Mouse (Mus musculus): ENCODE measurements around the gene Arfip1. TPM values are rescaled to one million over a fixed set of nuclear protein-coding genes. Genes with fewer than 3 reads are reported as not detected.
"Not testable (repeated sequence)": the region's sequence is repeated elsewhere in the genome, so short reads cannot be mapped to it uniquely, and the experiment has no call there.

Gene Arfip1
- polyA plus RNA-seq, 1 experiment from 2014 or later, result 36.5 TPM

DNA sequence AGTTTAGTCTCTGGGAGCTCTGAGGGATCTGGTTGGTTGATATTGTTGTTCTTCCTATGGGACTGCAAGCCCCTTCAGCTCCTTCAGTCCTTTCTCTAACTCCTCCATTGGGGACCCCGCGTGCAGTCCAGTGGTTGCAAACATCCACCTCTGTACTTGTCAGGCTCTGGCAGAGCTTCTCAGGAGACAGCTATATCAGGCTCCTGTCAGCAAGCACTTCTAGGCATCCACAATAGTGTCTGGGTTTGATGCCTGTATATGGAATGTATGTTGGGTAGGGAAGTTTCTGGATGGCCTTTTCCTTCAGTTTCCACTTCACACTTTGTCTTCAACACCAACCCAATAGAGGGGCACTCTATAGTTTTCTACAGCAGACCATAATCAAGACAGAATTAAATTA, 19.5 kb downstream of the Arfip1 start:
- H3K9me3 ChIP-seq (ENCODE audit: control insufficient read depth, low read length); ATAC-seq (ENCODE audit: low FRiP score); H3K36me3 ChIP-seq (ENCODE audit: control insufficient read depth, insufficient read depth, low read length); H3K4me3 ChIP-seq (ENCODE audit: low read depth, low read length); H3K27me3 ChIP-seq (ENCODE audit: control insufficient read depth, insufficient read depth, low read length); H3K4me2 ChIP-seq (replicated peaks; ENCODE audit: low read depth, low read length); H3K9ac ChIP-seq (ENCODE audit: low read depth, low read length); H3K27ac ChIP-seq (ENCODE audit: low read depth, low read length); H3K4me1 ChIP-seq (replicated peaks; ENCODE audit: control insufficient read depth, insufficient read depth, low read length); DNase-seq (ENCODE audit: low spot score): not testable (repeated sequence)
- WGBS, result 88% methylated on average over 2 of the region's 2 CpGs

DNA sequence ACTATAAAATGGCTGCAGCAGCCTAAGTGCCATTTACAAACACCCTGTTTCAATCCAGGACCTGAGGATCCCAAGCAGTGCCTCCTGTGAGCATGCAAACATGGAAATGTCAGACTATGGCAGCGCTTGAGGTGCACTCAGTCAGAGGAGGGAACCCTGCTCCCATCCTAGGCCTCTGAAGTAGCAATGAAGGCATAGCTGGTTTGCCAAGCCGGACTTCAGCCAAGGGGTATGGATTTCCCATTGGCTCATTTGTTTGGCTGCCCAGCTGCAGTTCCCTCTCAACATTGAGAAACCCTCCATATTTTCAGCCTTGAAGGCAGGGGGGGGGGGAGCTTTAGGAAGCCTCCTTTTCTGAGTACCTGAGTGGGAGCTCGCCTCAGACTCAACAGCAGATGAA, 24.1 kb downstream of the Arfip1 start:
- Histone ChIP-seq H3K4me2 (replicated peaks; ENCODE audit: low read depth, low read length) (no peak overlapping the region), H3K36me3 (ENCODE audit: control insufficient read depth, insufficient read depth, low read length) (no peaks in the 10 kb centered on the region), H3K4me3 (ENCODE audit: low read depth, low read length) (no peak overlapping the region), H3K4me1 (replicated peaks; ENCODE audit: control insufficient read depth, insufficient read depth, low read length) (no peaks in the 10 kb centered on the region), H3K9me3 (ENCODE audit: control insufficient read depth, low read length) (no peaks in the 10 kb centered on the region), H3K27me3 (ENCODE audit: control insufficient read depth, insufficient read depth, low read length) (no peaks in the 10 kb centered on the region), H3K27ac (ENCODE audit: low read depth, low read length) (no peak overlapping the region), H3K9ac (ENCODE audit: low read depth, low read length) (no peak overlapping the region)
- DNase-seq (ENCODE audit: low spot score) (no peak), ATAC-seq (ENCODE audit: low FRiP score) (no peak)
- 97% methylated on average over 3 of the region's 3 CpGs for WGBS

DNA sequence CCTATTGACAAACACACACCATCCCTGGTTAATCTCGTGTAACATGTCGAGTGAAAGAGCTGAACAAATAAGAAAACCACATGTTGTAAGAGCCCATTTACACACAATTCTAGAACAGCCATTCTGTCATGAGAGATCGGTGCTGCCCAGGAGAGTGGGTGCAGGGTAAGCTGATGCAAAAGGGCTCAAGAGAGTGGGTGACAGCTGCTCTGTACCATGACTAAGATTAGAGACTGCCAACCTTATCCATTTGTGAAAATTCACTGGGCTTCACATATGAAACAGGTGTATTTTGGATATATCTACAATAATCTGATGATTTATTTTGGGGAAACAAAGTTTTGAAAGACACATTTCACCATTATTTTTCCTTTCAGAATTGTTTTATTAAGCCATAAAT, 26.6 kb downstream of the Arfip1 start:
- Histone ChIP-seq H3K9me3 (ENCODE audit: control insufficient read depth, low read length) (no peaks in the 10 kb centered on the region), H3K4me3 (ENCODE audit: low read depth, low read length) (no peak overlapping the region), H3K9ac (ENCODE audit: low read depth, low read length) (no peak overlapping the region), H3K27me3 (ENCODE audit: control insufficient read depth, insufficient read depth, low read length) (no peaks in the 10 kb centered on the region), H3K4me2 (replicated peaks; ENCODE audit: low read depth, low read length) (no peak overlapping the region), H3K27ac (ENCODE audit: low read depth, low read length) (no peak overlapping the region), H3K36me3 (ENCODE audit: control insufficient read depth, insufficient read depth, low read length) (no peaks in the 10 kb centered on the region), H3K4me1 (replicated peaks; ENCODE audit: control insufficient read depth, insufficient read depth, low read length) (no peaks in the 10 kb centered on the region)
- WGBS, result 96% methylated on average over 3 of the region's 3 CpGs
- ATAC-seq (ENCODE audit: low FRiP score) (no peak), DNase-seq (ENCODE audit: low spot score) (no peak)

DNA sequence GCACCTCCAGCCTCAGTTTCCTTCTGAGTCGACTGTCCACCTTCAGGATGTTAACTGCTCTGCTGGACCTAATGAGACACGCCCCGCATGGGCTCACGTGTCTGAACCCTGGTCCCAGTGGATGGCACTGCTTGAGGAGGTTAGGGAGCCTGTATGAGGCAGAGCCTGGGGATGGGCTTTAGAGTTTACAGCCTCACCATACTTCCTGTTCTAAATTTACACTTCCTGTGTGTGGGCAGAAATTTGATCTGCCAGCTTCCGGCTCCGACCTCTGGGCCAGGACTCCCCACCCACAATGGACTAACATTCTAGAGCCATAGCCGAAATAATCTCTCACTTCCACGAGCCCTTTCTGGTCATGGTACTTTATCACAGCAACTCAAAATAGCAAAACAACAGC, 35.2 kb downstream of the Arfip1 start:
- Histone ChIP-seq H3K4me2 (replicated peaks; ENCODE audit: low read depth, low read length) (no peak overlapping the region), H3K9ac (ENCODE audit: low read depth, low read length) (no peak overlapping the region), H3K36me3 (ENCODE audit: control insufficient read depth, insufficient read depth, low read length) (no peaks in the 10 kb centered on the region), H3K27me3 (ENCODE audit: control insufficient read depth, insufficient read depth, low read length) (no peaks in the 10 kb centered on the region), H3K9me3 (ENCODE audit: control insufficient read depth, low read length) (no peaks in the 10 kb centered on the region), H3K4me1 (replicated peaks; ENCODE audit: control insufficient read depth, insufficient read depth, low read length) (no peaks in the 10 kb centered on the region), H3K27ac (ENCODE audit: low read depth, low read length) (no peak overlapping the region), H3K4me3 (ENCODE audit: low read depth, low read length) (no peak overlapping the region)
- WGBS, result 70% methylated on average over 8 of the region's 8 CpGs
- ATAC-seq (ENCODE audit: low FRiP score) (no peak), DNase-seq (ENCODE audit: low spot score) (no peak)

DNA sequence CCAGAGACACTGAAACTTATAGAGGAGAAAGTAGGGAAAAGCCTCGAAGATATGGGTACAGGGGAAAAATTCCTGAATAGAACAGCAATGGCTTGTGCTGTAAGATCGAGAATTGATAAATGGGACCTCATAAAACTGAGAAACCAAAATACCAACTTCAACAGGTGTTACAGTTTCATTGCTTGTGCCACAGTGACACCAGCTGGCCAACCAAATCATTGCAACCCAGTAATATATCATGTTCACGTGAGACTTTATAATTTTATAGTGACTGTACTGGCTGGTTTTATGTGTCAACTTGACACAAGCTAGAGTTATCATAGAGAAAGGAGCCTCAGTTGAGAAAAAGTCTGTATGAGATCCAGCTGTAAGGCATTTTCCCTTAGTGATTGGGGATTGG, 40.0 kb downstream of the Arfip1 start:
- WGBS, result 27% methylated on average over 3 of the region's 3 CpGs
- H3K9me3 ChIP-seq (ENCODE audit: control insufficient read depth, low read length); H3K9ac ChIP-seq (ENCODE audit: low read depth, low read length); H3K4me1 ChIP-seq (replicated peaks; ENCODE audit: control insufficient read depth, insufficient read depth, low read length); H3K4me3 ChIP-seq (ENCODE audit: low read depth, low read length); ATAC-seq (ENCODE audit: low FRiP score); H3K36me3 ChIP-seq (ENCODE audit: control insufficient read depth, insufficient read depth, low read length); H3K27me3 ChIP-seq (ENCODE audit: control insufficient read depth, insufficient read depth, low read length); H3K27ac ChIP-seq (ENCODE audit: low read depth, low read length); H3K4me2 ChIP-seq (replicated peaks; ENCODE audit: low read depth, low read length): not testable (repeated sequence)
- peak; percentile 72 for DNase-seq (ENCODE audit: low spot score)

DNA sequence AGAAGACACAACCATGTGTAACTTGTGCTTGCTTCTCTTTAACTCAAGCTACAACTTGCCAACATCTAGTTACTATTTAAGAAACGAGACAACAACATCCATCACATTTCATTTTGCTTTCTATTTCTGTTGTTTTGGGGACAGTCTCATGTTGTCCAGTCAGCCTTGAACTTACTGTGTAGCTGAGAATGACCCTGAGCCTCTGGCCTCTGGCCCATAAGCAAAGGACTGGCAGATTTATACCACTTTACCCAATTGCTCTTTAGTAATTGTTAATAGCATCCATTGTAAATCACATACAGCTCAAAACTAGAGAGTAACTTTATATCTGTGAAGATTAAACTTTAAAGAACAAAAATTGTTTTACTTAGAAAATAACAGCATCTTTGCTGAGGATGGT, 40.5 kb downstream of the Arfip1 start:
- no peak overlapping the region for H3K9ac ChIP-seq (ENCODE audit: low read depth, low read length)
- no peak for DNase-seq (ENCODE audit: low spot score)
- H3K9me3 ChIP-seq (ENCODE audit: control insufficient read depth, low read length), result no peaks in the 10 kb centered on the region
- ATAC-seq (ENCODE audit: low FRiP score), result no peak
- no peaks in the 10 kb centered on the region for H3K4me1 ChIP-seq (replicated peaks; ENCODE audit: control insufficient read depth, insufficient read depth, low read length)
- no peaks in the 10 kb centered on the region for H3K36me3 ChIP-seq (ENCODE audit: control insufficient read depth, insufficient read depth, low read length)
- no peak overlapping the region for H3K27ac ChIP-seq (ENCODE audit: low read depth, low read length)
- no peak overlapping the region for H3K4me3 ChIP-seq (ENCODE audit: low read depth, low read length)
- H3K4me2 ChIP-seq (replicated peaks; ENCODE audit: low read depth, low read length), result no peak overlapping the region
- no peaks in the 10 kb centered on the region for H3K27me3 ChIP-seq (ENCODE audit: control insufficient read depth, insufficient read depth, low read length)
- 86% methylated on average over 1 of the region's 1 CpGs for WGBS

DNA sequence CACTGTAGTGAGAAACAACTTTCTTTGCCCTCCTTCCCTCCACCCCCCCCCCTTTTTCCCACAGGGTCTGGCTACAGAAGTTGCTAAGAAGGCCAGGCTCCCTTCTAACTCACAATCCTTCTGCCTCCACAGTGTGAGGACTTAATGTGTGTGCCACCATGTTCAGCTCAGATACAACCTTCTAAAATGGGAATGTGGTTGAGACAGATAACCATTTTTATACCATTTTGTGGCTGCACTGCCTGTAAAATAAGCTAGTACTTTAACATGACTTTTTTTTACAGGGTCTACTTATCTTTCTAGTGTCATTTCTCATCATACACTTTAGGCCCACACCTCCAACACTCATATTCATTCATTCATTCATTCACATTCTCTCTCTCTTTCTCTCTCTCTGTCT, 41.8 kb downstream of the Arfip1 start:
- Histone ChIP-seq H3K9me3 (ENCODE audit: control insufficient read depth, low read length) (no peaks in the 10 kb centered on the region), H3K4me1 (replicated peaks; ENCODE audit: control insufficient read depth, insufficient read depth, low read length) (no peaks in the 10 kb centered on the region), H3K4me3 (ENCODE audit: low read depth, low read length) (no peak overlapping the region), H3K27ac (ENCODE audit: low read depth, low read length) (no peak overlapping the region), H3K27me3 (ENCODE audit: control insufficient read depth, insufficient read depth, low read length) (no peaks in the 10 kb centered on the region), H3K4me2 (replicated peaks; ENCODE audit: low read depth, low read length) (no peak overlapping the region), H3K36me3 (ENCODE audit: control insufficient read depth, insufficient read depth, low read length) (no peaks in the 10 kb centered on the region), H3K9ac (ENCODE audit: low read depth, low read length) (no peak overlapping the region)
- DNase-seq (ENCODE audit: low spot score) (no peak), ATAC-seq (ENCODE audit: low FRiP score) (no peak)

DNA sequence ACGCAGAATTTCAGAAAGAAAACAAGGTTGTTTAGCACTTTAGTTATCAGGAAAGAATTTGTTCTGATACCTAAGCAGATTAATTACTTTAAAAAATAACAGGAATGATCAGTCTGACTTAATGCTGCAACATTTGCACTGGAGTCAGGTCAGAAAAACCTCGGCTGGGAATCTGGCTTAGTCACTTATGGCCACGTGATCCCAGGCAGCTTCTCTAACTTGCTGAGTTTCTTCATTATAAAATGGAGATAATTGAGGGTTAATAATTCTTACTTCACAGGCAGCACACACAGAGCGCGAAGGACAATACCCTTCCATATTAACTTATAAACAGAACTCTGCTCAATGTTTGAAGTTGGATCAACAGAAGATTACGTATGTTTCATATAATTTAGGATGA, 45.4 kb downstream of the Arfip1 start:
- 91% methylated on average over 6 of the region's 6 CpGs for WGBS
- H3K9ac ChIP-seq (ENCODE audit: low read depth, low read length), result no peak overlapping the region
- no peak overlapping the region for H3K27ac ChIP-seq (ENCODE audit: low read depth, low read length)
- H3K36me3 ChIP-seq (ENCODE audit: control insufficient read depth, insufficient read depth, low read length), result no peaks in the 10 kb centered on the region
- no peaks in the 10 kb centered on the region for H3K27me3 ChIP-seq (ENCODE audit: control insufficient read depth, insufficient read depth, low read length)
- no peaks in the 10 kb centered on the region for H3K4me1 ChIP-seq (replicated peaks; ENCODE audit: control insufficient read depth, insufficient read depth, low read length)
- H3K4me3 ChIP-seq (ENCODE audit: low read depth, low read length), result no peak overlapping the region
- DNase-seq (ENCODE audit: low spot score) (no peak), ATAC-seq (ENCODE audit: low FRiP score) (no peak)
- H3K9me3 ChIP-seq (ENCODE audit: control insufficient read depth, low read length), result no peaks in the 10 kb centered on the region
- H3K4me2 ChIP-seq (replicated peaks; ENCODE audit: low read depth, low read length), result no peak overlapping the region

DNA sequence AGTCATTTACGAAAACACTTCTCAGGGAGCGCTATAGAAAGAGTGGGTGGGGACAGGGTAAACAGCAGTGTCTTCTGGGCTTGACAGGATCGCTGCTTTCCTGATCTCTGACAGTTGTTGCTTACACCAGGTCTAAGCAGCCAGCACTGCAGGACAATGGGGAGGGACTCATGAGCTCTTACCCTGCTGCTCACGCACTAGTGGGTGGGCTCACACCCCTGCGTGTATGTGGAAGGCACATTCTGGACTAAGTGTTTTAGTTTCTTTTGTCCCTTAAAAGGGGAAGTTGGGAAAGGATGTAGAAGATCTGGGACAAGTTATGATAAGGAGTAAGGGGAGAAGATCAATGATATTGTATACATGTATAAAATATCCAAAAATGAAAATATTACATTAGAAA, 49.2 kb downstream of the Arfip1 start:
- Histone ChIP-seq H3K27me3 (ENCODE audit: control insufficient read depth, insufficient read depth, low read length) (no peaks in the 10 kb centered on the region), H3K9me3 (ENCODE audit: control insufficient read depth, low read length) (no peaks in the 10 kb centered on the region), H3K27ac (ENCODE audit: low read depth, low read length) (no peak overlapping the region), H3K4me1 (replicated peaks; ENCODE audit: control insufficient read depth, insufficient read depth, low read length) (no peaks in the 10 kb centered on the region), H3K4me2 (replicated peaks; ENCODE audit: low read depth, low read length) (no peak overlapping the region), H3K36me3 (ENCODE audit: control insufficient read depth, insufficient read depth, low read length) (no peaks in the 10 kb centered on the region), H3K9ac (ENCODE audit: low read depth, low read length) (no peak overlapping the region), H3K4me3 (ENCODE audit: low read depth, low read length) (no peak overlapping the region)
- no peak for ATAC-seq (ENCODE audit: low FRiP score)
- no peak for DNase-seq (ENCODE audit: low spot score)
- WGBS, result 76% methylated on average over 5 of the region's 5 CpGs
